Mouse (Mus musculus) heart, postnatal 0 days (tissue): ENCODE data around the gene Ncs1.
A peak's percentile ranks its signal among the peaks of the same experiment; 100 is the strongest.

Experiments
- CTCF ChIP-seq: IDR thresholded peaks from 2 replicates; pipeline ENCODE4 v1.5.1; 2016; ENCODE audit warnings: antibody characterized with exemption, control low read depth, low read depth
- EP300 ChIP-seq: IDR thresholded peaks from 2 replicates; pipeline ENCODE4 v1.6.1; 2016; ENCODE audit warnings: antibody characterized with exemption, low read depth

GRCm38 (mm10) chr2:31246251-31246971, 788 bp downstream of the Ncs1 start:
- 0 out of 2 replicates have a peak, but pooled peaks have one; percentile 14 for TF ChIP-seq CTCF
- TF ChIP-seq EP300 = no peak
